ENCODE assay signal across 26 mouse cellular contexts in the genomic region with DNA sequence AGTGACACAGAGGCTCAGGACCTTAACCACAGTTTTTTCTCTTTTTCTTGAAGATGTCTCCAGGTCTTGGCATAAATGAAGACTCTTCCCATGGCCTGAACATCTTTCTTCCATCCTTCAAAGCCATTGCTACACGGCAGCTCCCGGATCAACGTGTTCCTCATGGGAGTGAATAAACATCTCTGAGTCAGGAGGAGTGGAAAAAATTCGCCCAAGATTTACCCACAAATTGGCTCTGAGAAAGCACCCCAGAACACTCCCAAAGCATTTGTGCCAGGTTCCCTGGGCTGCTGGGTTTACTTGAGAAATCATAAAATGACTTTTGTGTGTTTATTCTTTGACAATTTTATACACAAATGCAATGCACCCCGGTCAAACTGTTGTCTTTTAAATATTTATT. TPM values are rescaled to one million over a fixed set of nuclear protein-coding genes. Genes with fewer than 3 reads are reported as not detected.
DNase-seq lines count a peak whose midpoint lies in the region; ATAC-seq and TF ChIP-seq lines count a peak whose summit lies in the region.
"Had no signal": no experiment of that assay in that cellular context is flagged by ENCODE, and none has a peak within 500 bp of the region (broad histone marks: within the 10 kb centered on the region; RNA-seq: fewer than 3 reads in every experiment).

No protein-coding gene starts in this region.

- no peak overlapping the region for H3K9ac ChIP-seq in embryonic facial prominence, embryonic 15.5 days
- no peak overlapping the region for H3K9ac ChIP-seq in heart, adult 2 months (ENCODE audit: low read depth, low read length)
- H3K9ac ChIP-seq in stomach, embryonic 16.5 days (ENCODE audit: low read length), result no peak overlapping the region
- H3K9ac ChIP-seq: forebrain, embryonic 15.5 days; hindbrain, embryonic 13.5 days; intestine, embryonic 15.5 days had no signal

- no peak overlapping the region for H3K4me3 ChIP-seq in embryonic facial prominence, embryonic 15.5 days (replicated peaks)
- no peak overlapping the region for H3K4me3 ChIP-seq in embryonic facial prominence, embryonic 10.5 days
- no peak overlapping the region for H3K4me3 ChIP-seq in heart, embryonic 10.5 days
- no peak overlapping the region for H3K4me3 ChIP-seq in heart, adult 2 months
- H3K4me3 ChIP-seq in stomach, embryonic 16.5 days (replicated peaks; ENCODE audit: low read length), result no peak overlapping the region
- H3K4me3 ChIP-seq: forebrain, embryonic 15.5 days; gastrocnemius, adult 2 months; hindbrain, embryonic 10.5 days; hindbrain, embryonic 13.5 days; intestine, embryonic 15.5 days had no signal

- no peak for TF ChIP-seq EP300 in heart, adult 2 months (IDR thresholded peaks at IDR 0.05; ENCODE audit: insufficient read depth, low read depth, low read length)

- H3K27ac ChIP-seq in embryonic facial prominence, embryonic 15.5 days (replicated peaks), result 0 out of 2 replicates have a peak overlapping the region, but pooled peaks have one; percentile 58
- H3K27ac ChIP-seq in embryonic facial prominence, embryonic 10.5 days (replicated peaks), result no peak overlapping the region
- no peak overlapping the region for H3K27ac ChIP-seq in heart, embryonic 10.5 days
- no peak overlapping the region for H3K27ac ChIP-seq in heart, adult 2 months
- peak overlapping the region; percentile 37; the same call in 1 of the 2 replicates for H3K27ac ChIP-seq in stomach, embryonic 16.5 days (ENCODE audit: low read length)
- H3K27ac ChIP-seq: forebrain, embryonic 15.5 days; gastrocnemius, adult 2 months; hindbrain, embryonic 10.5 days; hindbrain, embryonic 13.5 days; intestine, embryonic 15.5 days had no signal

- 70% methylated on average over 5 of the region's 5 CpGs for WGBS in embryonic facial prominence, embryonic 15.5 days
- 92% methylated on average over 5 of the region's 5 CpGs for WGBS in embryonic facial prominence, embryonic 10.5 days
- 82% methylated on average over 5 of the region's 5 CpGs for WGBS in heart, embryonic 10.5 days
- 86% methylated on average over 5 of the region's 5 CpGs for WGBS in heart, adult 2 months
- WGBS in stomach, embryonic 16.5 days, result 77% methylated on average over 5 of the region's 5 CpGs

- H3K4me2 ChIP-seq in embryonic facial prominence, embryonic 15.5 days (replicated peaks), result no peak overlapping the region
- no peak overlapping the region for H3K4me2 ChIP-seq in stomach, embryonic 16.5 days (ENCODE audit: low read depth, low read length)
- H3K4me2 ChIP-seq: forebrain, embryonic 15.5 days; heart, embryonic 11.5 days; hindbrain, embryonic 13.5 days; intestine, embryonic 15.5 days had no signal

- H3K27me3 ChIP-seq in embryonic facial prominence, embryonic 15.5 days, result no peaks in the 10 kb centered on the region
- H3K27me3 ChIP-seq in embryonic facial prominence, embryonic 10.5 days (replicated peaks; ENCODE audit: low read depth, poor library complexity, severe bottlenecking), result no peaks in the 10 kb centered on the region
- no peaks in the 10 kb centered on the region for H3K27me3 ChIP-seq in heart, embryonic 10.5 days (ENCODE audit: insufficient read depth, poor library complexity, severe bottlenecking)
- H3K27me3 ChIP-seq in heart, adult 2 months (ENCODE audit: control insufficient read depth, insufficient read depth, low read length), result no peaks in the 10 kb centered on the region
- H3K27me3 ChIP-seq in stomach, embryonic 16.5 days (ENCODE audit: control insufficient read depth, insufficient read depth, low read length), result no peaks in the 10 kb centered on the region
- H3K27me3 ChIP-seq: forebrain, embryonic 15.5 days; hindbrain, embryonic 13.5 days; intestine, embryonic 15.5 days; Patski had no signal

- H3K9me3 ChIP-seq in embryonic facial prominence, embryonic 15.5 days (replicated peaks), result no peaks in the 10 kb centered on the region
- no peaks in the 10 kb centered on the region for H3K9me3 ChIP-seq in embryonic facial prominence, embryonic 10.5 days
- no peaks in the 10 kb centered on the region for H3K9me3 ChIP-seq in heart, embryonic 10.5 days
- H3K9me3 ChIP-seq in stomach, embryonic 16.5 days (replicated peaks; ENCODE audit: control insufficient read depth, low read length), result no peaks in the 10 kb centered on the region
- H3K9me3 ChIP-seq: forebrain, embryonic 15.5 days; G1E; hindbrain, embryonic 13.5 days; intestine, embryonic 15.5 days had no signal

- H3K36me3 ChIP-seq in embryonic facial prominence, embryonic 15.5 days, result no peaks in the 10 kb centered on the region
- H3K36me3 ChIP-seq in embryonic facial prominence, embryonic 10.5 days (replicated peaks), result no peaks in the 10 kb centered on the region
- H3K36me3 ChIP-seq in heart, embryonic 10.5 days, result no peaks in the 10 kb centered on the region
- H3K36me3 ChIP-seq in heart, adult 2 months (ENCODE audit: control insufficient read depth, insufficient read depth, low read length), result no peaks in the 10 kb centered on the region
- H3K36me3 ChIP-seq in stomach, embryonic 16.5 days (ENCODE audit: control insufficient read depth, insufficient read depth, low read length), result no peaks in the 10 kb centered on the region
- H3K36me3 ChIP-seq: forebrain, embryonic 15.5 days; G1E; hindbrain, embryonic 10.5 days; hindbrain, embryonic 13.5 days; intestine, embryonic 15.5 days had no signal

- no peak for ATAC-seq in embryonic facial prominence, embryonic 15.5 days (ENCODE audit: insufficient number of reproducible peaks, low FRiP score, low TSS enrichment, low read depth)
- no peak for ATAC-seq in stomach, embryonic 16.5 days (ENCODE audit: insufficient read depth, low FRiP score)
- ATAC-seq: forebrain, embryonic 15.5 days; hindbrain, embryonic 16.5 days; intestine, embryonic 15.5 days; Patski had no signal

- no peak for DNase-seq in embryonic facial prominence, embryonic 10.5 days (ENCODE audit: low spot score)
- DNase-seq in heart, embryonic 10.5 days (ENCODE audit: low spot score), result peak; percentile 53
- DNase-seq in heart, adult 2 months, result no peak
- DNase-seq in ovary, postnatal 10 days (ENCODE audit: low spot score), result no peak
- DNase-seq: adrenal gland, postnatal 10 days; adrenal gland, postnatal 36 days; cerebellum, adult 11 months; cerebellum, adult 2 months; cerebellum, adult 9-11 months; cerebellum, postnatal 25 days; embryo, embryonic 11 days; gastrocnemius, adult 2 months; gastrocnemius, postnatal 14 days; heart, adult 18-20 months; heart, postnatal 36 days; kidney, adult 11 months had no signal

- no peaks in the 10 kb centered on the region for H3K79me2 ChIP-seq in heart, adult 2 months (replicated peaks; ENCODE audit: control insufficient read depth, insufficient read depth, low read length)

- no peak for TF ChIP-seq POLR2A in heart, adult 2 months (IDR thresholded peaks at IDR 0.05; ENCODE audit: insufficient read depth, low read depth, low read length)

- TF ChIP-seq CTCF in heart, adult 2 months (IDR thresholded peaks at IDR 0.05), result no peak

- intact Hi-C loops in heart, adult 2 months (cut with DNase I), result no loop called here

- no peaks in the 10 kb centered on the region for H3K4me1 ChIP-seq in embryonic facial prominence, embryonic 15.5 days
- no peaks in the 10 kb centered on the region for H3K4me1 ChIP-seq in embryonic facial prominence, embryonic 10.5 days
- H3K4me1 ChIP-seq in heart, embryonic 10.5 days, result no peaks in the 10 kb centered on the region
- H3K4me1 ChIP-seq in heart, adult 2 months (ENCODE audit: control insufficient read depth, insufficient read depth, low read length), result no peaks in the 10 kb centered on the region; the same call in 1 of the 2 replicates
- no peaks in the 10 kb centered on the region for H3K4me1 ChIP-seq in stomach, embryonic 16.5 days (ENCODE audit: control insufficient read depth, insufficient read depth, low read length)
- H3K4me1 ChIP-seq: forebrain, embryonic 15.5 days; hindbrain, embryonic 10.5 days; hindbrain, embryonic 13.5 days; intestine, embryonic 15.5 days had no signal

RNA-seq across cellular contexts. Expression of a gene that starts 20.3 kb away (rescaled TPM):
- 142 and 143 TPM in 2 replicates for polyA plus RNA-seq in embryonic facial prominence, embryonic 15.5 days (2015; fragmentation: Nextera tagmentation; extraction: Ambion mirVana)
- 67.3 TPM in 2 replicates for polyA plus RNA-seq in embryonic facial prominence, embryonic 10.5 days (2016; fragmentation: Nextera tagmentation; extraction: Ambion mirVana)
- 156 and 164 TPM in 2 replicates for polyA plus RNA-seq in heart, embryonic 10.5 days (2016; fragmentation: Nextera tagmentation; extraction: Ambion mirVana)
- total RNA-seq in heart, adult 2 months (2021), result 10 to 100 TPM; 50.3 to 54.1 TPM
- polyA plus RNA-seq in heart, adult 2 months (2012; rRNA removed), result 51.0 and 98.3 TPM in 2 replicates
- 146 TPM in 2 replicates for polyA plus RNA-seq in stomach, embryonic 16.5 days (2015; fragmentation: Nextera tagmentation; extraction: Ambion mirVana)

RNA-seq across cellular contexts. Expression of a gene that starts 38.5 kb away (rescaled TPM):
- polyA plus RNA-seq in embryonic facial prominence, embryonic 15.5 days (2015; fragmentation: Nextera tagmentation; extraction: Ambion mirVana), result 21.1 and 22.0 TPM in 2 replicates
- polyA plus RNA-seq in embryonic facial prominence, embryonic 10.5 days (2016; fragmentation: Nextera tagmentation; extraction: Ambion mirVana), result 21.3 and 21.4 TPM in 2 replicates
- polyA plus RNA-seq in heart, embryonic 10.5 days (2016; fragmentation: Nextera tagmentation; extraction: Ambion mirVana), result 14.6 and 19.0 TPM in 2 replicates
- 10 to 100 TPM; 20.4 to 20.9 TPM for total RNA-seq in heart, adult 2 months (2021)
- 7.1 and 10.8 TPM in 2 replicates for polyA plus RNA-seq in heart, adult 2 months (2012; rRNA removed)
- polyA plus RNA-seq in stomach, embryonic 16.5 days (2015; fragmentation: Nextera tagmentation; extraction: Ambion mirVana), result 12.3 and 13.4 TPM in 2 replicates

Comparison
In these comparisons a context has a peak if more than half of its experiments do, and no peak if none do; other contexts are left out.
1. H3K27ac ChIP-seq: peak in embryonic facial prominence, embryonic 15.5 days (single experiment) and stomach, embryonic 16.5 days (single experiment); none in embryonic facial prominence, embryonic 10.5 days (single experiment), heart, embryonic 10.5 days (single experiment) and heart, adult 2 months (single experiment).